Mouse (Mus musculus): Measurements from ENCODE around the gene Morn4. TPM values are rescaled to one million over a fixed set of nuclear protein-coding genes. Genes with fewer than 3 reads are reported as not detected.

Gene Morn4
- polyA plus RNA-seq, 1 experiment from 2014 or later, result 166 TPM

DNA sequence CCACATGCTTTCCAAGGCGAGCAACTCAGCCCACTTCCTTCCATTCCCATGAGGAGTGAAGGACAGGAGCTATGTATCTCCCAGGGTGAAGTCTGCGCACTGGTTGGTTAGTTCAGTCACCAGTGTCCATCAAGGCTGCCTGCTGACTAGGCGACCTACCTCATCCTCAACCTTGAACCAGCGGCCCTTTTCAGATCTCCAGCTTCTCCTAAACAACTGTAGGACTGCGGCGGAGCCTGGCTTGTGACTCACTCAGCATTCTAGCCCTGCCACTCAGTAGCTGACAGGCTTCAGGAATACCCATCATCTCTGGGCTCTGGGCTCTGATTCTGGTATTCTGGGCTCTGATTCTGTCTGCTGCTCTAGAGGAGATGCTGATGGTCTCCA lies 40.1 kb upstream of the Morn4 start:
- no peak overlapping the region for H3K4me2 ChIP-seq (ENCODE audit: low read length)
- no peak for ATAC-seq
- no peak for DNase-seq (ENCODE audit: low spot score)
- H3K9ac ChIP-seq (ENCODE audit: low read length), result no peak overlapping the region
- H3K4me1 ChIP-seq (ENCODE audit: control insufficient read depth, insufficient read depth, low read length), result no peaks in the 10 kb centered on the region
- no peaks in the 10 kb centered on the region for H3K27me3 ChIP-seq (replicated peaks; ENCODE audit: control insufficient read depth, insufficient read depth, low read length)
- no peaks in the 10 kb centered on the region for H3K9me3 ChIP-seq (replicated peaks; ENCODE audit: control insufficient read depth, low read length)
- WGBS, result 91% methylated on average over 6 of the region's 6 CpGs
- no peak overlapping the region for H3K4me3 ChIP-seq (ENCODE audit: low read depth, low read length)
- peaks cover 31% of the 10 kb centered on the region for H3K36me3 ChIP-seq (ENCODE audit: control insufficient read depth, insufficient read depth, low read length)
- no peak overlapping the region for H3K27ac ChIP-seq (ENCODE audit: low read depth, low read length)

DNA sequence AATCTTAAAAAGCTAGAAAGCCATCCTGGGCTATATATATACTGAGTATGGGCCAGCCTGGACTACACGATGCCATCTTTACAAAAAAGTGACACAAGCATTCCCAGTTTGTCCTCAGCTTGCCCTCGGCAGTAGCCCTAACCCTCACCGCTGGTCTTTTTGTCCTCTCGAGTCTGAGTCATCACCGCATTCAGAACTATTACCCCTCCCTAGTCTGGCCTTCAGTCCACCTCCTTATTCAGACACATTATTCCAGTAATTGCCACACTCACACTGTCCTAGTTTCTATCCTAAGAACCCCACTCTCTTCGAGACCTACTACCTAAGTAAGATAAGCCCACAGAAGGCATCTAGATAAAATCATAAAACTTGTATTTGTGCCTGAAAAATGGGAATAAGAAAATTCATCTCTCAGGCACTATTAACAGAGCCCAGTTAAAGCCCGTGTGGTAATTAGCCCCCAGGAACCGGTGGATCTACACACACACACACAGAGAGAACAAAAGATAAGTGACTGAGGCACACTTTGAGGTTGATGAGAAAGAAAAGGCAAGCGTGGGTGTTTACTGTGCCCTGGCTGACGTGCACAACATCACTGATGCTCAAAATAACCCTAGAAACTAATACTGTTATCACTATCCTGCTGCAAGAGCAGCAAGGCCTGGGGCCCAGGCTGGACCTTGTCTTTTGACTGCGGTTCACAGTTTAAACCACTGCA lies 39.5 kb upstream of the Morn4 start:
- Histone ChIP-seq H3K9ac (ENCODE audit: low read length) (no peak overlapping the region), H3K36me3 (ENCODE audit: control insufficient read depth, insufficient read depth, low read length) (peaks cover 37% of the 10 kb centered on the region), H3K4me2 (ENCODE audit: low read length) (no peak overlapping the region), H3K9me3 (replicated peaks; ENCODE audit: control insufficient read depth, low read length) (no peaks in the 10 kb centered on the region), H3K27me3 (replicated peaks; ENCODE audit: control insufficient read depth, insufficient read depth, low read length) (no peaks in the 10 kb centered on the region), H3K27ac (ENCODE audit: low read depth, low read length) (no peak overlapping the region), H3K4me1 (ENCODE audit: control insufficient read depth, insufficient read depth, low read length) (no peaks in the 10 kb centered on the region), H3K4me3 (ENCODE audit: low read depth, low read length) (no peak overlapping the region)
- WGBS, result 64% methylated on average over 11 of the region's 11 CpGs
- ATAC-seq, result no peak
- no peak for DNase-seq (ENCODE audit: low spot score)

DNA sequence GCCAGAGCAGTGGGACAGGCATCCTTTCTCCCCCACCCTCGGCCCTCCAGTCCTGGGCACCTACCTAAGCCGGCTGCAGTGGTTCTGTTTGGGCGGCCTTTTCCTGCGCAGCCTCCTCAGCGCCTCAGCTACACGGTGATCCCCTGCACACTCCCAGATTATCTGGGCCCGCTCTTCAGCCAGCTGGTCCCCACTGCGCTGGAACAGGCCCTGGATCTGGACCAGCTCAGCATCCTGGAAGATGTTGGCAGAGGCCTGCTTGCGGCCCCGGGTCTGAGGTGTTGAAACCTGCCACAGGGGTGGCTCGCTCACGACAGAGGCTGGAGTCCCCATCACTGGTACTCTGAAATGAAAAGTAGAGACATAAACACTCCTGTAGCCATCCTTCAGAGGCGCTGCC lies 38.5 kb upstream of the Morn4 start:
- Histone ChIP-seq H3K4me1 (ENCODE audit: control insufficient read depth, insufficient read depth, low read length) (no peaks in the 10 kb centered on the region), H3K9ac (ENCODE audit: low read length) (no peak overlapping the region), H3K27me3 (replicated peaks; ENCODE audit: control insufficient read depth, insufficient read depth, low read length) (no peaks in the 10 kb centered on the region), H3K27ac (ENCODE audit: low read depth, low read length) (no peak overlapping the region), H3K36me3 (ENCODE audit: control insufficient read depth, insufficient read depth, low read length) (peaks cover 46% of the 10 kb centered on the region), H3K9me3 (replicated peaks; ENCODE audit: control insufficient read depth, low read length) (no peaks in the 10 kb centered on the region), H3K4me3 (ENCODE audit: low read depth, low read length) (no peak overlapping the region), H3K4me2 (ENCODE audit: low read length) (no peak overlapping the region)
- no peak for ATAC-seq
- 85% methylated on average over 13 of the region's 13 CpGs for WGBS
- no peak for DNase-seq (ENCODE audit: low spot score)

DNA sequence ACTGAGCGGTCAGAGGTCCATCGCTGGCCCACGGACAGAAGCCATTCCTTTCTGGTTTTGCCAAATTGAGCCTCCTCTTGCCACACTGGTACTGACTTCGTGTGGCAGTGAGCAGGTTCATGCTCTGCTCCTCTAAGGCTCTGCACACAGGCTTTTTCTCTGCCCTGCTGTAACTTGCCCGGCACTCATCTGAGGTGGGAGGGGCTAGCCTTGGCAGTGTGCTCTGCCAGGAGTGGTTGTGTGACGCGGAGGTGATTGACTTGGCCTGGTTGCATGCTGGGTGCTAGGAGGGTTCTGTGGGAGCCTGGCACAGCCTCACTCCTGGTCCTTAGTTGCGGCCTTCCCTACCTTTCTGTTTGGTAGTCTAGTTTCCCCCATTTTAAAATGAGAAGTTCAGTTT lies 34.3 kb upstream of the Morn4 start:
- WGBS, result 85% methylated on average over 8 of the region's 8 CpGs
- ATAC-seq (no peak), DNase-seq (ENCODE audit: low spot score) (no peak)
- Histone ChIP-seq H3K27ac (ENCODE audit: low read depth, low read length) (no peak overlapping the region), H3K4me2 (ENCODE audit: low read length) (no peak overlapping the region), H3K4me1 (ENCODE audit: control insufficient read depth, insufficient read depth, low read length) (no peaks in the 10 kb centered on the region), H3K4me3 (ENCODE audit: low read depth, low read length) (no peak overlapping the region), H3K27me3 (replicated peaks; ENCODE audit: control insufficient read depth, insufficient read depth, low read length) (no peaks in the 10 kb centered on the region), H3K9ac (ENCODE audit: low read length) (no peak overlapping the region), H3K9me3 (replicated peaks; ENCODE audit: control insufficient read depth, low read length) (no peaks in the 10 kb centered on the region), H3K36me3 (ENCODE audit: control insufficient read depth, insufficient read depth, low read length) (peaks cover 82% of the 10 kb centered on the region)

DNA sequence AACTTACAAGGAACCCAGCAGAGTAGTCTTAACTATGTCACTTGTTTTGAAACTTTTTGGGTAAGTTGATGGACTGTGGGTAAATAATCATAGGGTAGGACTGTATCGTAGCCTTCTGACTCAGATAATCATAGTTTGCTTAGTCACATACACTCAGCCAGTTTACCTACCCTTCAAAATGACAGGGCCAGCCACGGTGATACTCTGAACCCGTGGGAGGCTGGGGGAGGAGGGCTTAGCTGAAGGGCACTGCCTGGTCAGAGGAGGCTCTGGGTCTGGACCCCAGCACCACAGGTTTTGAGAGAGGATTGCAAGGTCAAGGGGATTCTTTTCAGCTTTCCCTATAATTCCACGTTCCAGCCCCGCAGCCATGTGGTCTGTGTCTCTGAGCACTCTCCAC lies 32.4 kb upstream of the Morn4 start:
- ATAC-seq (no peak), DNase-seq (ENCODE audit: low spot score) (no peak)
- 88% methylated on average over 5 of the region's 5 CpGs for WGBS
- no peaks in the 10 kb centered on the region for H3K27me3 ChIP-seq (replicated peaks; ENCODE audit: control insufficient read depth, insufficient read depth, low read length)
- no peak overlapping the region for H3K9ac ChIP-seq (ENCODE audit: low read length)
- no peaks in the 10 kb centered on the region for H3K4me1 ChIP-seq (ENCODE audit: control insufficient read depth, insufficient read depth, low read length)
- H3K36me3 ChIP-seq (ENCODE audit: control insufficient read depth, insufficient read depth, low read length), result peaks cover 83% of the 10 kb centered on the region
- no peak overlapping the region for H3K4me3 ChIP-seq (ENCODE audit: low read depth, low read length)
- H3K4me2 ChIP-seq (ENCODE audit: low read length), result no peak overlapping the region
- no peak overlapping the region for H3K27ac ChIP-seq (ENCODE audit: low read depth, low read length)
- no peaks in the 10 kb centered on the region for H3K9me3 ChIP-seq (replicated peaks; ENCODE audit: control insufficient read depth, low read length)

DNA sequence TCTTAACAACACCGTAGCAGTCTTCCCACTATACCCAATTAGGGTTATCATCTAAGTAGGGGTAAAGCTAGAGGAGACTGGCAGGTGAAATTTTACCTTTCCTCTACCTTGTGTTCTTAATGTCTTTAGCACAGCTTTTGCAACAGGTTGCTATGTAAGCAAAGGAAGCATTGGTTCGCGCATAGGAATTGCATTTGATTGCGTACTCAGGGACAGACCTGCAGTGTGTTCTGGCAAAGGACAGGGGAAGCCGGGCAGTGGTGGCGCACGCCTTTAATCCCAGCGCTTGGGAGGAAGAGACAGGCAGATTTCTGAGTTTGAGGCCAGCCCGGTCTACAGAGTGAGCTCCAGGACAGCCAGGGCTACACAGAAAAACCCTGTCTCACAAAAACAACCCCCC lies 32.0 kb upstream of the Morn4 start:
- H3K9ac ChIP-seq (ENCODE audit: low read length), result no peak overlapping the region
- no peaks in the 10 kb centered on the region for H3K4me1 ChIP-seq (ENCODE audit: control insufficient read depth, insufficient read depth, low read length)
- H3K9me3 ChIP-seq (replicated peaks; ENCODE audit: control insufficient read depth, low read length), result no peaks in the 10 kb centered on the region
- DNase-seq (ENCODE audit: low spot score) (no peak), ATAC-seq (no peak)
- H3K27ac ChIP-seq (ENCODE audit: low read depth, low read length), result no peak overlapping the region
- H3K4me3 ChIP-seq (ENCODE audit: low read depth, low read length), result no peak overlapping the region
- H3K36me3 ChIP-seq (ENCODE audit: control insufficient read depth, insufficient read depth, low read length), result peaks cover 83% of the 10 kb centered on the region
- H3K27me3 ChIP-seq (replicated peaks; ENCODE audit: control insufficient read depth, insufficient read depth, low read length), result no peaks in the 10 kb centered on the region
- no peak overlapping the region for H3K4me2 ChIP-seq (ENCODE audit: low read length)
- 92% methylated on average over 9 of the region's 9 CpGs for WGBS

DNA sequence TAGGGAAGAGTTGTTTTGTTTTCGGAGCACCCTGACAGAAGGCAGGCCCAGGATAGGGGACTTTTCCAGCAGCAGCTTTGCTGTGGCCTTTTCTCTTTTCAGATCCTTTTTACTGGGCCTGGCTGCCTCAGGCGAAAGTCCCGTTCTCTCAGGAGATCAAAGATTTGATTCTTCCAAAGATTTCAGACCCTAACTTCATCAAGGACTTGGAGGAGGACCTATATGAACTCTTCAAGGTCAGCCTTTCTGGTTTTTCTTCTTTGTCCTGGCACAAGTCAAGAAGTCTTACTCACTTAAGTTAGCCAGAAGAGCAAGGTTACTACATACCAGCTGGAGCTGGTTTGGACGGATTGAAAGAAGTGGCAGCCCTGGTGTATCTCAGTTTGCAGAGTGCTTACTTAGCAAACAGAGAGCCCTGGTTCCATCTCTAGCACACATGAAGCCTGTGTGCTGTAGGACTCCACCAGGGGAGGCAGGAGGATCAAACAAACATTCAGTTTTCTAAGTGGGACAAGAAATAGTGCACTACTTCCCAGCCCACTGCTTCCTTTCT lies 29.7 kb upstream of the Morn4 start:
- H3K4me3 ChIP-seq (ENCODE audit: low read depth, low read length), result no peak overlapping the region
- no peak overlapping the region for H3K9ac ChIP-seq (ENCODE audit: low read length)
- no peak overlapping the region for H3K4me2 ChIP-seq (ENCODE audit: low read length)
- no peaks in the 10 kb centered on the region for H3K4me1 ChIP-seq (ENCODE audit: control insufficient read depth, insufficient read depth, low read length)
- no peaks in the 10 kb centered on the region for H3K27me3 ChIP-seq (replicated peaks; ENCODE audit: control insufficient read depth, insufficient read depth, low read length)
- H3K27ac ChIP-seq (ENCODE audit: low read depth, low read length), result no peak overlapping the region
- WGBS, result 91% methylated on average over 4 of the region's 4 CpGs
- peaks cover 71% of the 10 kb centered on the region for H3K36me3 ChIP-seq (ENCODE audit: control insufficient read depth, insufficient read depth, low read length)
- DNase-seq (ENCODE audit: low spot score) (no peak), ATAC-seq (no peak)
- H3K9me3 ChIP-seq (replicated peaks; ENCODE audit: control insufficient read depth, low read length), result no peaks in the 10 kb centered on the region

DNA sequence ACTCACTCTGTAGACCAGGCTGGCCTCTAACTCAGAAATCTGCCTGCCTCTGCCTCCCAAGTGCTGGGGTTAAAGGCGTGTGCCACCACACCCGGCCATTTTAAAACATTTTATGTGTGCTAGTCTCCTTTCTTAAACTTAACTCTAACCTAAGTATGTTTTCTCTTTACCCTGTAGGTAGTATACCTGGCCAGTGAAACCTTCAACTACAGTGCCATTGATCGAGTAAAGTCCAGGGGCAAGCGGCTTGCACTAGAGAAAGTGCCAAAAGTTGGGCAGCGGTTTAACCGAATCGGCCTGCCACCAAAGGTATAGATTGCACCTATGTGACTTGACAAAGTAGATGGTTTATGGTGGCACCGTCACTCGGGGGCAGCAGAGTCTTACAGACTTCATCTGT lies 18.5 kb upstream of the Morn4 start:
- Histone ChIP-seq H3K27me3 (replicated peaks; ENCODE audit: control insufficient read depth, insufficient read depth, low read length) (no peaks in the 10 kb centered on the region), H3K27ac (ENCODE audit: low read depth, low read length) (no peak overlapping the region), H3K4me3 (ENCODE audit: low read depth, low read length) (no peak overlapping the region), H3K9ac (ENCODE audit: low read length) (no peak overlapping the region), H3K9me3 (replicated peaks; ENCODE audit: control insufficient read depth, low read length) (no peaks in the 10 kb centered on the region), H3K4me2 (ENCODE audit: low read length) (no peak overlapping the region), H3K4me1 (ENCODE audit: control insufficient read depth, insufficient read depth, low read length) (no peaks in the 10 kb centered on the region), H3K36me3 (ENCODE audit: control insufficient read depth, insufficient read depth, low read length) (peaks cover 35% of the 10 kb centered on the region)
- WGBS, result 95% methylated on average over 9 of the region's 9 CpGs
- ATAC-seq, result no peak
- no peak for DNase-seq (ENCODE audit: low spot score)

DNA sequence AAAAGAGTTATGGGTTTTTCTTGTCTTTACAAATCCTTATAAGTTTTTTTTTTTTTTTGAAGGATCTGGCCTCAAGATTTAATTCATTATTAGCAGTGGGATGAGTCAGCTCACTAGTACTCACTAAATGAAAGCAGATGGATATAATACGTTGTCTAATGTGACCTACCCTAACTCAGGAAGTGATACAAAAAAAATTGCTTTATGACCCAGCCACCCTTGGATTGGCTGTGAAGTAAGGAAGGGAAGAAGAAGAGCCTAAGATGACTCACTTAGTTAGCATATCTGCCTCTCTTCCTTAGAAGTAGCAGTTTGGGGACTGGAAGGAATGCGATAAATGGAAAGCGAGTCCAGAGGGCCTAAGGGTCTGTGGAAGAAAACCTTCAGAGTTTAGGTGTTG lies 13.2 kb upstream of the Morn4 start:
- H3K36me3 ChIP-seq (ENCODE audit: control insufficient read depth, insufficient read depth, low read length), result peaks cover 24% of the 10 kb centered on the region
- no peaks in the 10 kb centered on the region for H3K27me3 ChIP-seq (replicated peaks; ENCODE audit: control insufficient read depth, insufficient read depth, low read length)
- WGBS, result 95% methylated on average over 3 of the region's 3 CpGs
- no peaks in the 10 kb centered on the region for H3K4me1 ChIP-seq (ENCODE audit: control insufficient read depth, insufficient read depth, low read length)
- H3K4me2 ChIP-seq (ENCODE audit: low read length), result no peak overlapping the region
- DNase-seq (ENCODE audit: low spot score) (no peak), ATAC-seq (no peak)
- H3K9ac ChIP-seq (ENCODE audit: low read length), result no peak overlapping the region
- H3K4me3 ChIP-seq (ENCODE audit: low read depth, low read length), result no peak overlapping the region
- no peak overlapping the region for H3K27ac ChIP-seq (ENCODE audit: low read depth, low read length)
- no peaks in the 10 kb centered on the region for H3K9me3 ChIP-seq (replicated peaks; ENCODE audit: control insufficient read depth, low read length)

Data from forebrain, embryonic 14.5 days (tissue).